Mouse (Mus musculus) erythroblast, embryonic 14.5 days (primary cell): Measurements from ENCODE around the gene Mns1. TPM values are rescaled to one million over a fixed set of nuclear protein-coding genes. Genes with fewer than 3 reads are reported as not detected.
A peak's percentile ranks its signal among the peaks of the same experiment; 100 is the strongest.

Experiments used
- H3K27me3 ChIP-seq: 2 replicates; pipeline ENCODE4 v1.6.1; 2012; ENCODE audit warnings: inconsistent platforms; ENCODE audit not compliant: control insufficient read depth
- H3K36me3 ChIP-seq: 2 replicates; pipeline ENCODE4 v1.6.1; 2012; ENCODE audit warnings: mild to moderate bottlenecking, inconsistent platforms; ENCODE audit not compliant: control insufficient read depth
- H3K4me1 ChIP-seq: 2 replicates; pipeline ENCODE4 v1.6.1; 2012; ENCODE audit warnings: inconsistent platforms; ENCODE audit not compliant: control insufficient read depth
- H3K4me3 ChIP-seq: replicated peaks from 2 replicates; pipeline ENCODE3; 2012; ENCODE audit warnings: moderate library complexity, mild to moderate bottlenecking, inconsistent platforms
- H3K9me3 ChIP-seq: 2 replicates; pipeline ENCODE4 v1.6.1; 2012; ENCODE audit warnings: low read length, inconsistent platforms, mixed read lengths; ENCODE audit not compliant: control insufficient read depth
- GATA1 ChIP-seq: IDR thresholded peaks from 2 replicates; pipeline ENCODE4 v1.6.1; 2012; ENCODE audit warnings: low read length, inconsistent platforms, mixed read lengths
- TAL1 ChIP-seq: IDR thresholded peaks from 3 replicates; pipeline ENCODE4 v1.6.1; 2012; ENCODE audit warnings: low read length, inconsistent platforms, mixed read lengths
- polyA plus RNA-seq: library from polyadenylated mRNA; stranded (reverse); fragments of >175 nt; gene quantifications from 2 replicates; pipeline ENCODE4 v1.2.3, GENCODE M21; 2012

The Mns1 gene
- polyA plus RNA-seq, 1 experiment: 3.3 TPM

DNA sequence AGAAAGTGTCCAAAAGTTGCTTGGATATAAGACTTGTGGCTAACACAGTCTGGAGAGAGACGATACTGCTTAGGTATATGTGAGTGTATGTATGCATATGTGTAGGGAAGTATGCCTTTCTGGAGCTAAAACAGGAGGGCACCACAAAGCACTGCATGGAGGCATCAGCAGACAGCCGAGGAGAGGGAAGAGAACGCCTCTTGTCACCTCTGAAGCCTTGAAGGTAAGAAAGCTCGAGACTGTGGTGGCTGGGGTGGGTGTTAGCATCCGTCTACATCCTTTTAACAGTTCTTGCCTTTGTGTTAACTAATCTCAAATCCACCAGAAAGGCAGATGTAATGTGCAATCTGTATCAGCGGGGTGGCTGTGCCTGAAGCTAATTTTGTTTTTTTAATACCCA is 34.4 kb upstream of the Mns1 start:
- Histone ChIP-seq H3K36me3 (no peaks in the 10 kb centered on the region), H3K9me3 (no peaks in the 10 kb centered on the region), H3K27me3 (no peaks in the 10 kb centered on the region), H3K4me1 (peaks cover 38% of the 10 kb centered on the region), H3K4me3 (no peak overlapping the region)
- no peak for TF ChIP-seq GATA1
- no peak for TF ChIP-seq TAL1

DNA sequence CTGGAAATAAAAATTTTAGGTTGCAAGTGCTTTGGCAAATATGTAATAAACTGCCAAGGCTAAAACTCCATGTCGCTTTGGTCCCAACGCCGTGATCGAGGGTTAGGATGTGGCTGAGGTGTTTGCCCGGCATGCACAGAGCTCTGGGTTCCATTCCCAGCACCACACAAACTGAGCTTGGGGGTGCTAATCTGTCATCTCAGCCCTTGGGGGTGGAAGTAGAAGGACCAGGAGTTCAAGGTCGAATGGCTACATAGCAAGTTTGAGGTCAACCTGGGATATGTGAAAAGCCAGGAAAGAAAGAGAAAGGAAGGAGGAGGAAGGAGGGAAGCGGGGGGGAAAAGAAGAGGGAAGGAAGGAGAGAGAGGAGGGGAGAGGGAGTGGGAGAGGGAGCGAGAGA is 33.4 kb upstream of the Mns1 start:
- Histone ChIP-seq H3K27me3 (no peaks in the 10 kb centered on the region), H3K36me3 (no peaks in the 10 kb centered on the region), H3K4me3 (no peak overlapping the region), H3K9me3 (no peaks in the 10 kb centered on the region), H3K4me1 (peaks cover 48% of the 10 kb centered on the region)
- no peak for TF ChIP-seq GATA1
- TF ChIP-seq TAL1: no peak

DNA sequence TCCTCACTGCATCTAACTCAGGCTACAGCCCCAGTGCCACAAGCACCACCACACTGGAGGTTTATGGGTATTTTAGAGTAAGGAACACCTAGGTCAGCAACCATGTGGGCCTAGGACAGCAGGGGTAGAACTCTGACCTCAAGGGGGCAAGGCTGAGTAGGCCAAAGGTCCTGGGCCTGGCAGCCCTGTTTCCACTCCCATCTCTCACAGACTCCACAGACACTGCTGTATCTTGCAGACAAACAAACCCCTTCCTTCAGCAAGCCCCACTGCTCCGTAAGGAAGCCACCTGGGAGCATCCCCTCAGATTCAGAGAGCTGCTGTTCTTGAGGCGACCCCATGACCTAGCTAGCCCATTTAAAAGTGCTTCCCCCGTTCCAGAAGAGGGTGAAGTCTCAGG is 32.9 kb upstream of the Mns1 start:
- no peak overlapping the region for H3K4me3 ChIP-seq
- H3K9me3 ChIP-seq: no peaks in the 10 kb centered on the region
- peaks cover 53% of the 10 kb centered on the region for H3K4me1 ChIP-seq
- no peaks in the 10 kb centered on the region for H3K36me3 ChIP-seq
- no peaks in the 10 kb centered on the region for H3K27me3 ChIP-seq
- TF ChIP-seq TAL1 (no peak), GATA1 (no peak)

DNA sequence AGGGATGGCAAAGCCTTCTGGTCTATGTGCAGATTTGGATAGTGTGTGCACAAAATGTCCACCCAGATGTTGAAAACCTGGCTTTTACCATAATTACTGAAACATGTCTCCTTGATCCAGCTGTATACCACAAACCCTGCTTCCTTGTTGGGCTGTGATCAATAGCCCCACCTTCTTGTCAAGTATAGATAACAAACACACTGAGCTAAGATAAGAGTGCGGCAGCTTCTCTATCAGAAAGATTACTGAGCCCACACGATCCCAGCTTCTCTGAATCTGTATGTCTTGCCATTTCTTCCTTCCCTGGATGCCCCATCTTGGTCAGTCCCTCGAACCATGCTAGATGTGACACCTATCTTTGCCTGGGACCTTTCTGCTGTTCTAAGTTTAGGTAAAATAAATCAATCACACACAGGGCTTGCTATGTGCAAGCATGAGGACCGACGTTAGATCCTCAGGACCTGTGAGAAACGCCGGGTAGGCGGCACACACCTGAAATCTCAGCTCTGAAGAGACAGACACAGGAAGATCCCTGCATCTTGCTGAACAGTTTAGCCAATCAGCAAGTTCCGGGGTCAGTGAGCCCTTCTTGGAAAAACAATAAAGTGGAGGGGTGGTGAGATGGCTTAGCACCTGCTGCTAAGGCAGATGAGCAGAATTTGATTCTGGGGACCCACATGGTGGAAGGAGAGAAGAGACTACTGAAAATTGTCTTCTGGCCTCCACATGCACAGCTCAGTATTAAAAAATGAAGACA is 31.8 kb upstream of the Mns1 start:
- Histone ChIP-seq H3K4me1 (peaks cover 63% of the 10 kb centered on the region), H3K27me3 (no peaks in the 10 kb centered on the region), H3K4me3 (no peak overlapping the region), H3K36me3 (no peaks in the 10 kb centered on the region), H3K9me3 (no peaks in the 10 kb centered on the region)
- TF ChIP-seq TAL1 (no peak), GATA1 (no peak)

DNA sequence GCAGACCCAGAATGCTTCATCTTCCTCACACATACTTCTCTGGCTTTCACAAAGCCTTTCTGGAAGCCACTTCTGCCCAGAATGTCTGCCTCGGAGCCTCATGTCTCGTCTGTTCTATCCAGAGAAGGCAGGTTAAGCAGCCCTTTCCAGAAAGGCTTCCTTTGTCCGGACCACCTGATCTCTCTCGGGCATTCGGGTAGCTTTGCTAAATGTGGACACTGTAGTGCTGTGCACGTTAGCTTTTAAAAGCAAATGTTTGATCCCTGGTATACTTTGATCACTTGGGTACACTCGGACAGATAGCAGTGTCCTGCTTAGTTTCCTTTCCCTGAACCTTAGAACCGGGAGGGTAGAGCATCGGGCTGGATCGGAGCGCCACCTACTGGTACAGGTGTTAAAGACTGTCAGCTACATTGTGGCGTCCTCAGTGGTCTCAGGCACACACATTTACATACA is 29.7 kb upstream of the Mns1 start:
- H3K9me3 ChIP-seq: no peaks in the 10 kb centered on the region
- H3K27me3 ChIP-seq: no peaks in the 10 kb centered on the region
- H3K4me1 ChIP-seq: peaks cover 80% of the 10 kb centered on the region
- peak overlapping the region; percentile 63 for H3K4me3 ChIP-seq
- TF ChIP-seq GATA1: no peak
- no peak for TF ChIP-seq TAL1
- H3K36me3 ChIP-seq: no peaks in the 10 kb centered on the region

DNA sequence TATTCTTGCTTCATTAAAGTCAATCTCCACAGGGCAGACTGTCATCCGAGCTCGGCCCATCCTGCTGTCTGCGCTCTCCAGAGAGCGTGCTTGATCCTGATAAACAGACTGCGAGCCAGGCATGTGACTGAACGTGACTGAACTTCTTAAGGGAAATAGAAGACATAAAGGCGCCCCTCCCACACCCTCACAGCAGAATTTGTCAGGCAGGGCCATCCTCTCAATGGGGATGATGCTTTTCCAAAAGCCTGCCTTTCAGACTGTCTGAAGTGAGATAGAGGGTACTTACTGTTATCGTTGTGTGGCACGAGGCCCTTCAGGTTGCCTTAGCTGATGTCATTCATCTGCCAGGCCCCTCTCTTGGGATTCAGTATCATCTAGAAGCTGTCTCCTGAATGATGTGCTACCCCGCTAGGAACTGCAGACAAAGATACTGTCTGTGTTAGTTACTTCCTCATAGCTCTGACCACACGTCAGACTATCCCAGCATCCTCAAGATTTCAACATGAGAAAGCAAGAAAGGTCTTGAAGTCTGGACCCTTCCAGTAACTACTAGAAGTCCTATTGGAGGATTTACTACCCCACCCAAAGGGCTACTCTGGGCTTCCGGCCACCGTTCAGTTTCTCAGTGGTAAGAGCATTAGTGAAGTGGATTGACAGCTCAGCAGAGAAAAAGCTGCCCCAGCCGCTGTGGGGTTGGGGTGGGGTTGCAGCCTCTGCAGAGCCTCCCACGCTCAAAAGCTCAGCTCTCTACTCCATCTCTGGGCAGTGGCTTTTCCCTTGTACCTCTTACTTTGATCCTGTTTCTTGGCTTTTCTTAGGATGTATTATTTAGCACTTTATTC is 28.2 kb upstream of the Mns1 start:
- Histone ChIP-seq H3K4me3 (peak overlapping the region; percentile 63), H3K36me3 (no peaks in the 10 kb centered on the region), H3K9me3 (no peaks in the 10 kb centered on the region), H3K27me3 (no peaks in the 10 kb centered on the region), H3K4me1 (peaks cover 80% of the 10 kb centered on the region)
- peak; percentile 54; the same call in 1 of the 2 replicates for TF ChIP-seq GATA1
- peak; percentile 77 for TF ChIP-seq TAL1

DNA sequence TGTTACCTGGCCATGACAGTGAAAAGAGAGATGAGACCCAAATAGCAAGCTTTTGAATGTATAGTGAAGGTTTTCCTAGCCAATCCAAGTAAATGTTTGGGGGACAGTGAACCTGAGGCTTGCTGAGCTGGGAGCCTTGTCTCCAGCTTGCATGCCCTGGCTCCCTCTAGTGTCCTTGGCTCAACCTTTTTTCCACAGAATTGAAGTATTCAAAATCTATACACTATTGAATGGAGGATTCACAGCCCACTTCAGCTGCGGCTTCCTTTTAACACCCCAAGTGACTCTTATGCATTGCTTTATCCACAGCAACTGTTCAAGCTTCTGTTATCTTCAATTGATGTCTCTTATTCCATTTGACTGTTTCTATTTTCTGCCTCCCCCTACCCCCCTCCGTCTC is 26.1 kb upstream of the Mns1 start:
- Histone ChIP-seq H3K4me3 (no peak overlapping the region), H3K4me1 (peaks cover 61% of the 10 kb centered on the region), H3K27me3 (no peaks in the 10 kb centered on the region), H3K36me3 (no peaks in the 10 kb centered on the region), H3K9me3 (no peaks in the 10 kb centered on the region)
- TF ChIP-seq GATA1: no peak
- no peak for TF ChIP-seq TAL1

DNA sequence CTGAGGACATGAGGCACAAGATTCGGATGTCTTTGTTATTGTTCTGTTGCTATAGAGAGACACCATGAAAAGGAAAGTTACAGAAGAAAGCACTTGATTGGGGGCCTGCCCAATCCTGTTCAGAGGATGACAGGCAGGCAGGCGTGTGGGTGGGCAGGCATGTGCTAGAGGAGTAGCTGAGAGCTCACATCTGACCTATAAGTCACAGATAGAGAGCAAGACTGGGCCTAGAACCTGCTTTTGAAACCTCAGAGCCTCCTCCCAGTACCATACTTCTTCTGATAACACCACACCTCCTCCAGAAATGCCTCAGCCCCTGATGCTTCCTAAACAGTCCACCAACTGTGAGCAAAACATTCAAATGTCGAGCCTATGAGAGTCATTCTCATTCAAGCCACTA is 19.4 kb upstream of the Mns1 start:
- TF ChIP-seq TAL1 (no peak), GATA1 (no peak)
- Histone ChIP-seq H3K4me3 (no peak overlapping the region), H3K36me3 (no peaks in the 10 kb centered on the region), H3K27me3 (no peaks in the 10 kb centered on the region), H3K4me1 (peaks cover 46% of the 10 kb centered on the region), H3K9me3 (peaks cover 4% of the 10 kb centered on the region; the same call in 1 of the 2 replicates)

DNA sequence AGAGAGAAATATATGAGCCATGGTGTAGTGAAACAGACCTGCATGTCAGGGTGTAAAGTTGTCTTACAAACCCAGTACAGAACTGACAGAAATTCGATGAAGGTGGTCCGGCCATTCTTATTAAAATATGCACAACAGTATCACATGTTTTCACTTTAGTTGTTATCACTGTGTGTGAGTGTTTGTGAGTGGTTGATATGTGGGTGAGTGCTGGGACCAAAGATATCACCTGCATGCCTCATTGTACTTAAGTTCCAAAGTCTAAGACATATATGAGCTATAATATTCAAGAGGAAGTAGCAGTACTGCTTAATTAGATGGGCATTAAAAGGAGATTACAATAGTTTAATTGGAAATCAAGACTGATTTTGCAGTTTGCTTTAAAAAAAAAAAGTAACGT is 17.3 kb upstream of the Mns1 start:
- H3K4me1 ChIP-seq: peaks cover 41% of the 10 kb centered on the region
- no peaks in the 10 kb centered on the region for H3K36me3 ChIP-seq
- peaks cover 4% of the 10 kb centered on the region; the same call in 1 of the 2 replicates for H3K9me3 ChIP-seq
- TF ChIP-seq GATA1 (no peak), TAL1 (no peak)
- no peaks in the 10 kb centered on the region for H3K27me3 ChIP-seq
- H3K4me3 ChIP-seq: no peak overlapping the region
